Mouse (Mus musculus) frontal cortex, postnatal 14 days (tissue): ENCODE data around the gene Eif4g3.
"Not testable (repeated sequence)": the region's sequence is repeated elsewhere in the genome, so short reads cannot be mapped to it uniquely, and the experiment has no call there.

ENCODE experiments used
- DNase-seq, 2 experiments: peaks; one replicate each; pipeline ENCODE4 v3.0.0; 2022; ENCODE audit warnings: low spot score in 2 of 2

Eif4g3 gene

GRCm38 (mm10) chr4:138023403-138024100, 30.7 kb downstream of the Eif4g3 start:
- no peak for DNase-seq

- DNase-seq, result no peak
Measured at GRCm38 (mm10) chr4:138029168-138029567, 36.3 kb downstream of the Eif4g3 start.

- DNase-seq, result no peak
Measured at GRCm38 (mm10) chr4:138031828-138032227, 39.0 kb downstream of the Eif4g3 start.

GRCm38 (mm10) chr4:138033871-138034270, 41.0 kb downstream of the Eif4g3 start:
- DNase-seq, result no peak

- no peak for DNase-seq
Measured at GRCm38 (mm10) chr4:138035435-138036120, 42.8 kb downstream of the Eif4g3 start.

- no peak for DNase-seq
Measured at GRCm38 (mm10) chr4:138037110-138037509, 44.3 kb downstream of the Eif4g3 start.

GRCm38 (mm10) chr4:138037896-138038295, 45.1 kb downstream of the Eif4g3 start:
- DNase-seq, result no peak

- no peak for DNase-seq
Measured at GRCm38 (mm10) chr4:138038365-138039274, 45.8 kb downstream of the Eif4g3 start.

GRCm38 (mm10) chr4:138039275-138039651, 46.4 kb downstream of the Eif4g3 start:
- DNase-seq, result no peak

- no peak for DNase-seq
Measured at GRCm38 (mm10) chr4:138040589-138040988, 47.8 kb downstream of the Eif4g3 start.

GRCm38 (mm10) chr4:138041566-138042256, 48.9 kb downstream of the Eif4g3 start:
- DNase-seq, result no peak

GRCm38 (mm10) chr4:138042257-138042589, 49.4 kb downstream of the Eif4g3 start:
- DNase-seq, result no peak

- DNase-seq, result no peak
Measured at GRCm38 (mm10) chr4:138042625-138043024, 49.8 kb downstream of the Eif4g3 start.

GRCm38 (mm10) chr4:138044841-138045500, 52.1 kb downstream of the Eif4g3 start:
- no peak for DNase-seq

- no peak for DNase-seq
Measured at GRCm38 (mm10) chr4:138045809-138046208, 53.0 kb downstream of the Eif4g3 start.

GRCm38 (mm10) chr4:138046371-138046770, 53.5 kb downstream of the Eif4g3 start:
- no peak for DNase-seq

- DNase-seq, result no peak
Measured at GRCm38 (mm10) chr4:138049547-138049946, 56.7 kb downstream of the Eif4g3 start.

GRCm38 (mm10) chr4:138051488-138051887, 58.7 kb downstream of the Eif4g3 start:
- DNase-seq, result no peak

GRCm38 (mm10) chr4:138056658-138057057, 63.8 kb downstream of the Eif4g3 start:
- DNase-seq, result no peak

- not testable (repeated sequence) for DNase-seq
Measured at GRCm38 (mm10) chr4:138057196-138057754, 64.5 kb downstream of the Eif4g3 start.

GRCm38 (mm10) chr4:138061161-138061560, 68.3 kb downstream of the Eif4g3 start:
- DNase-seq, result no peak
